Mouse (Mus musculus) granulocyte monocyte progenitor cell, adult 5-6 weeks (primary cell): ENCODE data around the gene Gria1. TPM values are rescaled to one million over a fixed set of nuclear protein-coding genes. Genes with fewer than 3 reads are reported as not detected.

Experiments
- ATAC-seq: replicated peaks from 2 replicates; pipeline ENCODE4 v1.8.0; 2016; ENCODE audit warnings: mild to moderate bottlenecking, moderate TSS enrichment, inconsistent platforms; ENCODE audit not compliant: poor library complexity, severe bottlenecking
- total RNA-seq, 2 experiments: library from RNA; stranded (forward) in 1 of 2; stranded (reverse) in 1 of 2; fragments of 200-712, 200-1000 nt in 1 of 2; fragments of >200 nt in 1 of 2; fragmentation: Nextera tagmentation in 1 of 2; gene quantifications; 2 replicates each; pipeline ENCODE4 v1.2.3; 2014 to 2017

The Gria1 gene
- total RNA-seq, 2 experiments from 2014 or later, result not detected

DNA sequence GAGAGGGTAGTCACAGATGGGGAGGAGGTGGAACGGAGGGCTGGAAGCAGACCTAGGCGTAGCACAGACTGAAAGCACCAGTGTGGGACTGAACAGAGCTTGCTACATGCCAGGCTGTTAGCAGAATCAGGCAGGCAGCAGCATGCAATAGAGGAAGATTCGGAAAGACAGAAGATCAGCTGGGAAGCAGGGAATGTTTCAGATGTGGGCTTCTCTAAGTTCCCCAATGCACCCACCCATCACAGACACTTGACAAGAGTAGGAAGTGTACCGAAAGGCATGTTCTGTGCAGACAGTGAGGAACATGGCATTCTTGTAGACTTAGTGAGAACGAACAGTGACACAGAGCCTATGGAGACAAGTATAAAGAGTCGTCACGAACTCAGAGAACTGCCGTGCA is 260.5 kb downstream of the Gria1 start:
- no peak for ATAC-seq

DNA sequence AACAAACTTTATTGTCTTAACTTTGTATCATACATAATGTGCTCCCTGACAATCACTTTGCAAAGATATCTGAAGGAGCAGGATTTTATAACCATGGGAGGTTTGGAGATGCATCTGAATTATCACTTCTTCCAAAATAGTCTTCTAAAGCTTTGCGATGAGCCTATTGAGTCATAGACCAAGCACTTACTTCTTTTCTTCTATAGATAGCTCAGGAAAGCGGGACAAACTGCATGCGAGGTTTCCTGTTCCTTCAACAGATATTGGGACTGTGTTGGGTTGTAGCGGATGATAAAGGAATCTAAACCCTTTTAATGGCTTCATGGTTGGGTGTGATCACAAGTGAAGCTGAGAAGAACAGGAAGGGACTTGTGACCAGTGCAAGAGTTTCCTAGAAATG is 263.5 kb downstream of the Gria1 start:
- no peak for ATAC-seq

DNA sequence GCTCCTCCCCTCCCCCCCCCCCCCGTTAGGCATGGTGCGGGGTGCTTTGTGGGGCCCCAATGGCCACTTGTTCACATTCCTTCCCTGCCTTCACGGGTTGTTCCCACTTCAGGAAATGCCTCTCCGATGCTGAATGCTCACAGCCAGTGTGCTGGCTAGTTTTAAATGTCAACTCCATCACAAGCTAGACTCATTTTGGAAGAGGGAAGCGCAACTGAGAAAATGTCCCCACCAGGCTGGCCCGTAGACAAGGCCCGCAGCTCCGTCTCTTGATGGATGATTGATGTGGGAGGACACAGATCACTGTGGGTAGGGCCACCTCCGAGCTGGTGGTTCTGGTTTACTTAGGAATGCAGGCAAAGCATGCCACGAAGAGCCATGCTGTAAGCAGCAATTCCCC is 266.9 kb downstream of the Gria1 start:
- ATAC-seq, result no peak

DNA sequence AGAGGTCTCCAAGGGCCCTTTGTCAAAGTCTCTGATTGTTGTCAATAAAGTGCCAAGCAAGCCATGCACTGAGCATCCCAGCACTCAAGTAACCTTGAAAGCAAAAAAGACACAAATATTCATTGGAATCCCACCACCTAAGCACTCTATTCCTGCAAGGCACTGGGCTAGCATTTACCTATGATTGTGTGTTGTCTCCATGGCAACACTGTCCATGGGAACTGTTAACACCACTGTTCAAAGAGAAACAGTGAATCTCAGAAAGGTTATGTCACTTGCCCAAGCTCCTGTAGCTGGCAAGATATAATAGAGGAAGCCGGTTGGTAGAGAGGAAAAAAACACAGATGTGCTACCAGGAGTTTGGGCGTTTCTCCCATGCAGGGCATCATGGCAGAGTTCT is 274.9 kb downstream of the Gria1 start:
- no peak for ATAC-seq

DNA sequence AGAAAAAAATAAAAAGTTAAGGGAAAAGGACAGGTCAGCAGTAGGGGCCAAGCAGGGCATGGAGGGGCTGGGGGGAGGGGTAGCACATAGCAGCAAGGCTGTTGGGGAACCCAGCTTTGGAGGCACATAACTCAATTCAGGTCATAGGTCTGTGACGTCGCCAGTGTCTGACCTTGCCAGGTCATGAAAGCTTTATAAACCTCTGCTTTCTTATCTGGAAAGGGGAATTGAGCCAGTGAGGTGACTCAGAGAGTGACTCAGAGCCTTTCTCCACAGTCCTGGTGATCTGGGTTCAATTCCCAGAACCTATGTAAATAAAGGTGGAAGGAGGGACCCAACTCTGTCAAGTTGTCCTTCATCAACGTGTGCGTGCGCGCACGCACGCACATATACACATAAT is 286.2 kb downstream of the Gria1 start:
- ATAC-seq, result no peak

- no peak for ATAC-seq
Measured at GRCm38 (mm10) chr11:57298263-57298662, 287.1 kb downstream of the Gria1 start.

DNA sequence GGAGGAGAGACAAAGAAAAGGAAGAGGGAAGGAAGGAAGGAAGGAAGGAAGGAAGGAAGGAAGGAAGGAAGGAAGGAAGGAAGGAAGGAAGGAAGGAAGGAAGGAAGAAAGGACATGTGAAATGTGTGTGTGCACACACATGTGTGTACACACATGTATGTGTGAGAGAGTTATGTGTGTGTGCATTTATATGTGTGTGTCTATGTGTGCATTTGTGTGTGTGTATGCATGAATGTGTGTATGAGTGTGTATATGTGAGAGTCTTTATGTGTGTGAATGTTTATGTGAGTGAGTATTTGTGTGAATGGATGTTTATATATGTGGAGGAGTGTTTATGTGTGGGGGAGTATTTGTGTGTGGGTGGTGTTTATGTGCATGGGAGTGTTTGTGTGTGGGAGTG is 287.5 kb downstream of the Gria1 start:
- no peak for ATAC-seq

- ATAC-seq, result no peak
Measured at GRCm38 (mm10) chr11:57303602-57304001, 292.4 kb downstream of the Gria1 start.

DNA sequence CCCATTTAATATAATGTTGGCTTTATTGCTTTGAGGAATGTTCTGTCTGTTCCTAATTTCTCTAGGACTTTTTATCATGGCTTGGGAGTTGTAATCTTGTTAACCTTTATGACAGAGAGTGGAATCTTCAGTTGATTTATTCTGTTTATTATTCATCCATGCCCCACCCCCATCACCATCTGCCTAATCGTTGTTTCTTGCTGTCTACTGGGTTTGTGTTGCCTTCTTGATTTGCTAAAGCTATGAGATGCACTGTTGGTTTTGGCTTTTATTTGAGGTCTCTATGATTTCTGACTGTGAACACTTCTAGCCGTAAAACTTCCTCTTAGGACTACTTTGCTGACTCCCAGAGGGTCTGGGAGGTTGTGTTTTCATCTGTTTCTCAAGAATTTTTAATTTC is 294.9 kb downstream of the Gria1 start:
- ATAC-seq, result no peak

- ATAC-seq, result no peak
Measured at GRCm38 (mm10) chr11:57306892-57307291, 295.7 kb downstream of the Gria1 start.

GRCm38 (mm10) chr11:57317063-57317462 is 305.9 kb downstream of the Gria1 start:
- ATAC-seq, result no peak

GRCm38 (mm10) chr11:57317478-57317877 is 306.3 kb downstream of the Gria1 start:
- ATAC-seq, result no peak

GRCm38 (mm10) chr11:57319374-57319773 is 308.2 kb downstream of the Gria1 start:
- no peak for ATAC-seq

DNA sequence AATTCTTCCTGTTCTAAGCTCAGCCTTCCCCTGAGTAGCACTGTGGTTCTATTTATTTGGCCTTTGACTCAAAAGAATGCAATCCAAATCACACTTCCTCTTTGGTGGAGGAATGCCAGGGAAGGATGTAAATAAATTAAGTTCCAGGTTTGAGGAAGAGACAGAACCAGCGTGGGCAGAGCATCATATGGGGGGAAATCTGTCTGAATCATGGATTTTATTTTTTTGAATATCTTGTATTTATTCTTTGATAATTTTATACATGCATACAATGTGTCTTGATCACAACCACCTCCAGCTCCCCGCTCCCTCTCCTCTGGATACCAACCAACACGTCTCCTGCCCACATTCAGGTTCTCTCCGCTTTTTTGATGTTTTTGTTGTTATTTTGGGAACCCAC is 312.9 kb downstream of the Gria1 start:
- ATAC-seq, result no peak
